Mouse (Mus musculus): Measurements from ENCODE around the gene Bora.

Bora gene

DNA sequence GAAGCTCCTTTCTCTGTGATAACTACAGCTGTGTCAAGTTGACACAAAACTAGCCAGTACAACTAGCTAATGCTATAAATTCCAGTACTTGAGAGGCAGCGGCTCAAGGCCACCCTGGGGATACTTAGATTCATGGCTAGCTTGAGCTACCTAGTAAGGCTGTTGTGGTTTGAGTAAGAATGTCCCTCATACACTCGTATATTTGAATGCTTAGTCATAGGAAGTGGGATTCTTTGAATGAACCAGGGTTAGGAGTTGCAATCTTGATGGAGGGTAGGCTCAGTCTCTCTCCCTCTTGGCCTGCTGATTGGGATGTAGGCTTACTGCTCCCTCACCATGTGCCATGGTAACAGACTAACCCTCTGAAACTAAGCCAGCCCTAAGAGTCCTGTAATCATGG, 17.1 kb downstream of the Bora start:
- no peak for DNase-seq (ENCODE audit: low spot score)

DNA sequence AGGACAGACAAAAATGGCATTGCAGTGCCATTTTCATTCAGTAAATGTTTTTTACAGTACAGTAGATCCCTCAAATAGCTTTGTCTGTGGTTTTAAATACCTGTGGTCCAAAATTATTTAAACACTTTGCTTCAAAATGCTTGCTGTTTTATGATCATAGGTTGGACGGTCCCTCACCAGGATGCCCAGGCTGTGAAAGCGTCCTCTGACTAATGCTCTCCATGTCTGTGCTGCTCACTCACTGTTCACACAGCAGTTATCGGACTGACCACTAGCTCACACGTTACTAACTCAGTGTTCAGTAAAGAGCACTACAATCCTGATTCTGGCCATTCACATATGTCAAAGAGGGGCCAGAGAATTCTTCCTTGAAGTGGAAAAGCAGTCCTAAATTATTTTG, 25.1 kb downstream of the Bora start:
- DNase-seq (ENCODE audit: low spot score): no peak

DNA sequence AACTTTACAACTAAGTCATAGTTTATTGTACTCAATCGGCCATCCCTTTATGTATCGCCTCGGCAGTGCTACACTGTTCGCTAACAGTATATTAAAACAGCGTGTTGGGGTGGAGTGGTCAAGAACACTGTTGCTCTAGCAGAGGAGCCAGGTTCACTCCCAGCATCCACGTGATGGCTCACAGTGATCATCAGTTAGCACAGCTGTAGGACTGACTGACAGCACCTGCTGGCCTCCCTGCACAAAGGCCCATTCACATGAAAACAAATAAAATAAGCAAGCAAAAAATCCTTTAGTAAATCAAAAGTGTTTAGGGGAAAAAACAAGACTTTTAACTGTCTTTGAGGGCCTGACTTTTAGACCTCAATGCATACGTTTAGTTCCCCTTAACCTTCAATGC, 42.9 kb downstream of the Bora start:
- no peak for DNase-seq (ENCODE audit: low spot score)

DNA sequence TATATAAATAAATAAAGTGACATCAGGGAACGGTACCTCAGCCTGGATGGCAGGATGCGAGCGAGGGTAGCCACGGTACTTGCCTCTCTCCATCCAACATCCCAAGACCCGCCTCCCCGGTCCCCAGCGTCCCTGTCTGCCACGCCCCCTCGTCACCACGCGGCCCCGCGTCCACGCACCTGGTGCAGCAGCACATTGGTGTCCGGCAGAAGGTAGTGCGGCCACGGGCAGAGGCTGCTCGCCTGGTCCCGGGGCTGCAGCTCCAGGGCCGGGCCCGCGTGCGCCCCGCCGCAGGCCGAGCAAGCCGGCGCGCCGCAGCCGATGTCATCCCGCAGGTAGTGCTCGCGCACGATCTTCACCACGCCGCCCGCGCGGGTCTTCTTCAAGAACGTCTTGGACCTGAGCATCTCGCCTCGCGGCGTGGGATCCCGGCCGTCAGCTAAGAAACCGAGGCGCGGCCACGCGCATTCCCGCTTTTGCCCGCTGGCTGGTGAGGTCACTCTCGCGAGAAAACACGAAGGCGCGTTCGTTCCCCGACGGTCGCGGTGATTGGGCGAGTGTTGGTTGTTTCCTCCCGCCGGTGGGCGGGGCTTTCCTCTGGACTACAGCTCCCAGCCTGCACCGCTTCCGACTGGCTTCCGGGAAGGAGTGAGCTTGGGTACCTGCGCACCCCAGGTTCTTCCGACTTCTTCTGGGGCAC, 53.4 kb downstream of the Bora start, which contains the start of the genes Pibf1 and Dis3:
Gene Pibf1, plus strand, starts transcription at position 158 of the 700 bp plus-strand sequence.
Gene Dis3, minus strand, starts transcription at position 504 of the 700 bp plus-strand sequence.
- DNase-seq (ENCODE audit: low spot score): peak; percentile 95

DNA sequence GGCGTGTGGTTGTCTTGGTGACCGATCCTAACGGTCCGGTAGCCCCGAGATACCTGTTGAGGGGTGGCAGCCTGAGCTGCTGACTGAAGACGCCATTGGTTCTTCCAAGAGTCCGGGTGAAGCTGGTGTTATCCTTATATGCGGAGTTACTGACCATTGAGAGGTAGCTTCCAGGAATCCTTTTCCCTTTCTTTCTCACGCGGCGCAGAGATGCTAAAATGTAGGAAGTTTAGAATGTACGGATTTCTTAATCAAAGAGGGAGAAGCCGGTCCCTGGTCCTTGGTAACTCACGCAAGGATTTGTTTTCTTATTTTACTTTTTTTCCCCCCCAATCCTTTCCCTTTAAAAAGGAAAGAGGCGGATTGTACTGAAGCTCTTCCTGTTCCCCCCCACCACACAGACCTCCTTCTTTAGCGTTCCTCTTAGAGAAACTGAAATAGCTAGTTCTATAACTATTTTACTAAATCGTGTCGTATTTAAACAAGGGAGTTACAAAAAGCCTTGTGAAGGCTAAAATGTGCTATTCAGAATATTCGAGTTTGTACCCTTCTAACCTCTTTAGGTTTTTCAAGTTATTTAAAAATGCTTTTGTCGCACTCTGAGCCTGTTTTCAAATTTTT, 54.1 kb downstream of the Bora start:
- no peak for DNase-seq (ENCODE audit: low spot score)

DNA sequence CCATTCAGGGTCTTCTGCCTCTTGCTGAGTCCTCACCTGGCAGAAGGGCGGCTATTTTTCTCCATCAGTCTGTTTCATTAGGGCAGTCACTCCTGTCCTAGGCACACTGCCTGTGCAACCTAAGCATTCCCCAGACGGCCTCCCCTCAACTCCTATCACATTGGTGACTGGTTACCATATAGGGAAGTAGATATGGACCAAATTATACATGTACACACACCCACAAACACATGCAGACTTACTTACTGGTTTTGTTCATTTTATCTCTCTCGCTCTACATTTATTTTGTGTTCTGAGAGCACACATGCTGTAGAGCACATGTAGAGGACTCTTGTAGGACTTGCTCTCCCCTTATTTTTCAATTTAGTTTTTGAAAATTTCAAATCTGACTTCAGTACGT, 57.0 kb downstream of the Bora start:
- DNase-seq (ENCODE audit: low spot score): no peak

DNA sequence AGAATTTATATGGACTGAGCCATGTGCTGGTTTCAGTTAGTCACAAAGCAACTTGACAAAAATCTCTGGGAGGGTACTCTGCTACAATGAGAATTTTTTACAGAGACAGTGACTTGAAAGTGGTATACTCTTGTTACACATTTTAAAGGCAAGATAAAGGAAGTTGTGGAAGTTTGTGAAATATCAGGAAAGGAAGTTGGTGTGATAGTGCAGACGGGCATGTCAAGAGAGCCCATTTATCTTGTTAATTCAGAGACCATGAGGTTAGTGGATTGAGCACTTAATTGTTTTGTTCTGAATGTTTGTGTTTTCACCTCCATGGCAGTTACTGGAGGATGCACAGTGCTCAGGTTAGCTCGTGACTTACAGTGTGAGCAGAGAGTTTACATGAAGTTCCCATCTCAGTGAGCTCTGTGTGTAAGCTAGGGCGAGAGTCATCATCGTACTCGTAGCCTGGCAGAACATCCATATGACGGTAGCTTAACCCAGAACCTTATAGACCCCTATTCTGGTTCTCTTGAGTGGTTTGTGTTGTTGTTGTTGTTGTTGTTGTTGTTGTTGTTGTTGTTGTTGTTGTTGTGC, 58.6 kb downstream of the Bora start:
- no peak for DNase-seq (ENCODE audit: low spot score)

DNA sequence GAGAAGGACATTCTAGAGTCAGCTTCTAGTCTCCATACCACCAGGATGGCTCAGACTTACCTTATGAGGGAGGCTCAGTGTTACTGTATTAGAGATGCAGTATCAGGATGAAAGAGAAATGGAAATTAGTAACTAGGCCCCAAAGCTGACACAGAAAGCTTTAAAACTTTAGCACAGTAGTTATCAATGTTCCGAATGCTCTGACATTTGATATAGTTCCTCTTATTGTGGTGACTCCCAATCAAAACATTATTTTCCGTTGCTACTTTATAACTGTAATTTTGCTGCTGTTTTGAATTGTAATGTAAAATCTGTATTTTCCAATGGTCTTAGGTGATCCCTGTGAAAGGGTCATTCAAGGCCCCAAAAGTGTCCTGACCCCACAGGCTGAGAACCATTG, 60.6 kb downstream of the Bora start:
- no peak for DNase-seq (ENCODE audit: low spot score)

DNA sequence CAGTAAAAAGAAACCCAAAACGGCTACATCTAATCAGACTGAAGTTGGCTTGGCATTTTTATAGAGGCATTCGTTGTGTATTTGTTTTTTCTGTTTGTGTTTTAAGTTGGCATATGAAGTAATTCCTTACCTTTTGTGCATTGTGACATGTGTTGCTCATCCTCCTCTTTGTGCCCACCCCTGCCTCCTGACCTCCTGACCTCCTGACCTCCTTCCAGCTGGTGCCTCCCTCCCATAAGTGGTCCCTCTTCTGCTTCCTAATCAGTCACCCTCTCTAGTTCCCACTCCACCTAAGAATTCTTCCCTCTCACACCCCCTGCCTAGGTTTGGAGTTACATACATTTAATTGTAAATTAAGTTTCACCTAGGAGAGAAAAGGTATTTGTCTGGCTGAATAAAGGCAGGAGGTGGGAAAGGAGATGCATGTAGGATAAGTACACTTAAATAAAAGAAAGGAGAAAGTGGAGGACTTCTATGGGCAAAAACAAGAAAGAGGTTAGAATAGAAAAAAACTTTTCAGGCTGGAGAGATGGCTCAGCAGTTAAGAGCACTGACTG, 61.7 kb downstream of the Bora start:
- DNase-seq (ENCODE audit: low spot score): no peak

DNA sequence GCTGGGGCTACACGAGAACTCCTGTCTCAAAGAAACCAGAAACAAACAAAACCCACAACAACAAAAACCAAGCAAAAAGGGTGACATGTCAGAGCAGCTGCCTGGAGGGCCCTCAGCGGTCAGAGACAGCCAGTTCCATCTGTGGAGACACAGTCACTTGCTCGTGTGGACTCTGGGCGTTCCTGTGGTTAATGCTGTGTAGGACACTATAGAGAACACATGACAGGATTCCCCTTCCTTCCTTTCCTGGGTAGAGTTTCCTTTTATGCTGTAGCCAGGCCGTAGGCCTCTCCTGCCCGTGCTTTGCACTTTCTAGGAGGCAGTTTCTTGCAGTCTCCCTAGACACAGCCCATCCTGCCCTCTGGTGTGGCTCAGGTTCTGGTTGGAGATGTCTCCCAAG, 62.7 kb downstream of the Bora start:
- no peak for DNase-seq (ENCODE audit: low spot score)

DNA sequence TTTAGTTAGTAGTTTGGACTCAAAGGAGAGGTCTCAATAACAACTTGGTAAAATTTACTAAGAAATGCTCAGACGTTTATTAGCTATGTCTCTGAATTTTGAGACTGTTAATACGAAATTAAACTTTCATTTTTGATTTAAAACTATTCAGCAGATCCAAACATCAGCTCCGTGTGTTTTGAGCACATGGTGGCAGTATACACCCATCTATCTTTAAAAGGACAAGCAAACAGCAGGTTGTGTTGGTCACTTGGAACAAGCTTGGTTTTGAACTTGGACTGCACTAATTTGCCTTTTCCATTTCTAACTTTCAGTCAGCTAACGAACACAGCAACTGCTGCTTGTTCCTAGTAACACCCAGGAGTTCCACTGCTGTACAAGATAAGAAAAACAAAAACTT, 71.6 kb downstream of the Bora start:
- DNase-seq (ENCODE audit: low spot score): no peak

DNA sequence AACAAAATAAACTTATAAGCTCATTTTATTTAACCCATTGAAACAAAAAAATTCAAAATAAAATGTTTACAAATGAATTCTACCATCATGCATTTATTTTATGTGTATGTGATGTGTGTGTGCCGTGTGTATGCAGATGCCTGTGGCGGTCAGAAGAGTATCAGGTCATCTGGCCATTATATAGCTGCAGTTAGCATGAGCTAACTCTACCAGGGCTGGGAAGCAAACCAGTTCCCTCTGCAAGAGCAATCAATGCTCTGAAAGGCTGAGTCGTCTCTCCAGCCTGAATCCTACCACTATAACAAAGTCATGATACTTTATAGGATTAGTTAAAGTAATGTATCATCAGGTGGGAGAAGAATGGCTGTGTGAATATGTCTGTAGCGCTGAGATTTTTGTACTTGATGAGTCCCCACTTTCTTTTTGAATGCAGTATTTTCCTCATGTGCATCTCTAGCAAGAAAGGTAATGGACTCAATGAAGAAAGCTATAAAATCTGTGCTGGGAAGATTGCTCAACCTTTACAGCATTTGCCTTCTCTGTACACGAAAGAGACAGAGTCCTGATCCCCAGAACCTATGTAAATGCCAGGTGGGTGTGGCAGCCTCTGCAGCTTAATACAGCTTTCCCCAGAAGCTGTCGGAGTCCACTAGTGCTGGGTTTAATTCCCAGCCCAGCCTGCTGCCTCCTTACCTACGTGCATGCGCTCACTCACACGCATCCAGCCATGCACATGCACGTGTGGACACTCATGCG, 75.7 kb downstream of the Bora start:
- no peak for DNase-seq (ENCODE audit: low spot score)

DNA sequence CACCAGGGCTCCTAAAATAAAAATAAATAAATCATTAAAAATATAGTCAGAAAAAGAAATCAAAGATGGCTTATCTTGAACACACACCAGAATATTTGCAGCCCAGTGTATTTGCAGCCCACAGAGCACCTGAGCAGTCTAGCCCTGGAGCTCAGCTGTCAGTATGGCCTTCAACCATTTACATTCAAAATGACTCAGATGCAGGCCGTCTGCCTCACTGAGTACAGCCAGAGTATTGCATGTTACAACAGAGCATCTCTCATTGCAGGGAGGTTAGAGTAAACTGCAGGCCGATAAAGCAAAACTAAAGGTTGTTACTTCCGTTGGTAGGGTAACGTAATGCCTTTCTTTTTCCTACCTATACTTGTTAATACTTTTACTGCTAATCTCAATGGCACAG, 78.1 kb downstream of the Bora start:
- DNase-seq (ENCODE audit: low spot score): no peak
